Mouse (Mus musculus) thymus, adult 2 months (tissue): ENCODE data around the gene Dpep2nb.

Experiments used
- CTCF ChIP-seq: fragments of 200-500 bp; IDR thresholded peaks from 2 replicates; pipeline ENCODE4 v1.5.1; 2012; ENCODE audit warnings: mild to moderate bottlenecking, control low read depth, low read length, moderate library complexity, borderline replicate concordance; ENCODE audit not compliant: control insufficient read depth, poor library complexity, insufficient read depth; ENCODE audit errors: extremely low read depth
- POLR2A ChIP-seq: fragments of 200-500 bp; IDR thresholded peaks from 2 replicates; pipeline ENCODE4 v1.6.1; 2012; ENCODE audit warnings: mild to moderate bottlenecking, low read length, control low read depth, moderate library complexity; ENCODE audit not compliant: control insufficient read depth, poor library complexity, insufficient read depth; ENCODE audit errors: extremely low read depth

GRCm38 (mm10) chr8:106051068-106051467 lies 45.3 kb upstream of the Dpep2nb start:
- no peak for TF ChIP-seq CTCF
- no peak for TF ChIP-seq POLR2A
